Mouse (Mus musculus): Measurements from ENCODE around the gene Tbx2. TPM values are rescaled to one million over a fixed set of nuclear protein-coding genes. Genes with fewer than 3 reads are reported as not detected.

Tbx2 gene
- polyA plus RNA-seq, 1 experiment from 2014 or later, result 40.9 TPM

DNA sequence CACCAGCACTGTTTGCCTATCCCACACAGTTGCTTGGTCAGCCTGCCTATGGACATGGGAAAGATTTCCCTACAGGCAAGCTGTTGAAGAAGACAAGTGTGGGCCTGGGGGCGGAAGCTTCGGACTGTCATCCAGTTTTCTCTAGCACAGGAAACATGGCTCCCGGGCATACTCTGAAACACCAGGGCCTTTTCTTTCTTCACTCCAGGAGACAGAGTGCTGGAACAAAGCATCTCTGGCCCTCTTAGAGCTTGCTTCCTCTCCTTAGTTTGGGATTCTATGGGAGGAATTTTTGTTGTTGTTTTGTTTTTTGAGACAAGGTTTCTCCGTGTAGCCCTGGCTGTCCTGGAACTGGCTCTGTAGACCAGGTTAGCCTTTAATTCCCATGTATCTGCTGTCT is 52.1 kb downstream of the Tbx2 start:
- no peak for ATAC-seq (ENCODE audit: borderline replicate concordance, extremely low read depth, low FRiP score, low TSS enrichment)
- no peaks in the 10 kb centered on the region for H3K9me3 ChIP-seq
- WGBS, result 52% methylated on average over 4 of the region's 4 CpGs
- H3K4me2 ChIP-seq, result no peak overlapping the region
- peaks cover 16% of the 10 kb centered on the region for H3K4me1 ChIP-seq
- peaks cover 48% of the 10 kb centered on the region for H3K27me3 ChIP-seq
- no peak overlapping the region for H3K9ac ChIP-seq
- H3K4me3 ChIP-seq, result no peak overlapping the region
- no peak overlapping the region for H3K27ac ChIP-seq
- H3K36me3 ChIP-seq, result no peaks in the 10 kb centered on the region

DNA sequence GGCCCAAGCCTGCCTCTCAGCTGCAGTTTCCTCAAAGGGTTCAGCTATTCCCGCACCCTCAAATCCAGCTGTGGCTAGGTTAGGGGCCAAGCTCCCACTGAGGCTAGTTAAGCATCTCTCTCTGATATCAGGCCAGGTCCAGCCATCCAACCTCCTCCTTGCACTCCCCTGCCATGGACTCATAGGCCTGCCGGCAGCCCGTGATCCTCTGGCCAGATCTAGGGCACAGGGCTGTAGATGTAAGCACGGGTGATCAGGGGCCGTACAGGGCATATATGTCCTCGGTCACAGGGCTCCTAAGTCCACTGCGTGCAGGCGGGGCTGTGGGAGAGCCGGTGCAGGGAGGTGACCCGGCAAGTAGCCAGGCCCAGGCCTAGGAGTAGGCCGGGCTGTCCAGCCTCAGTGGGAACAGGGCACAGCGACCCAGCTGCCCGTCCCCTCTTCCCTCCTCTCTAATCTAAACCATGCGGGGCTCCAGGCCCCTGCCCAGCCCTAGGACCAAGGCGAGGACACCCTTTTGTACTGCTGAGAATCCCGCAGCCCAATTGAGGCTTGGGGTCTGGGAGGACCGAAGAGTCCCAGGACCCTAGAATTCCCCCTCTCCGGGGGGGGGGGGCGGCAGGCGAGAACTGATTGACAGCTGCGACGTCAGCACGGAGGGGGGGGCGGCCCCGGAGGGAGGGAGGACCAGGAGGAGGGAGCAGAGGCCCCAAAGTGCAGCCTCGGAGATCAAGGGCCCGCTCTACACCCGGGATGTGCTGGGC is 53.5 kb downstream of the Tbx2 start, which contains the start of gene Tbx4:
Gene Tbx4 (plus strand): TSS at position 758 of the 764 bp plus-strand sequence.
- peaks cover 16% of the 10 kb centered on the region for H3K4me1 ChIP-seq
- peak; percentile 80 for ATAC-seq (ENCODE audit: borderline replicate concordance, extremely low read depth, low FRiP score, low TSS enrichment)
- H3K27me3 ChIP-seq, result peaks cover 62% of the 10 kb centered on the region
- H3K36me3 ChIP-seq, result no peaks in the 10 kb centered on the region
- peak within 1 kb of the TSS; percentile 93 for H3K27ac ChIP-seq
- H3K4me3 ChIP-seq, result peak within 1 kb of the TSS; percentile 61
- peak within 1 kb of the TSS; percentile 67 for H3K4me2 ChIP-seq
- peak within 1 kb of the TSS; percentile 81 for H3K9ac ChIP-seq
- H3K9me3 ChIP-seq, result no peaks in the 10 kb centered on the region
- WGBS, result 13% methylated on average over 25 of the region's 28 CpGs

DNA sequence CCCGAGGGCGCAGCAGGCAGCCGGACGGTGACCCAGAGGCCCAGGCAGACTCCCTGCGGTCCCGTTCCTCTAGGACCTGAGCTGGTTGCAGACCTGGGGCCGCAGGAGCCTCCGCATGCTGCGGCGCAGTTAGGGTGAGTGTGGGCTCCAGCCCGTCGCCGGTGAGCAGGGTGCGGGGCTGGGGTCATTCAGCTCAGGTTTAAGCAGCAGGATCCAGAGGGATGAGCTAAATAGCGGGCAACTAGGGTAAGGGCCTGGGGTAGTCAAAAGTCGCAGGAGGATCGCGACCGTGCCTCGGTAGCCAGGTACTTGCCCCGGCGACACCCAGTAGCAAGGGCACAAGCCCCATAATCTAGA is 54.1 kb downstream of the Tbx2 start:
- no peak for ATAC-seq (ENCODE audit: borderline replicate concordance, extremely low read depth, low FRiP score, low TSS enrichment)
- Histone ChIP-seq H3K27ac (peak overlapping the region; percentile 93), H3K4me1 (peaks cover 16% of the 10 kb centered on the region), H3K9me3 (no peaks in the 10 kb centered on the region), H3K4me3 (peak overlapping the region; percentile 61), H3K27me3 (peaks cover 68% of the 10 kb centered on the region), H3K36me3 (no peaks in the 10 kb centered on the region), H3K4me2 (peak overlapping the region; percentile 52), H3K9ac (peak overlapping the region; percentile 81)
- 4% methylated on average over 22 of the region's 22 CpGs for WGBS

DNA sequence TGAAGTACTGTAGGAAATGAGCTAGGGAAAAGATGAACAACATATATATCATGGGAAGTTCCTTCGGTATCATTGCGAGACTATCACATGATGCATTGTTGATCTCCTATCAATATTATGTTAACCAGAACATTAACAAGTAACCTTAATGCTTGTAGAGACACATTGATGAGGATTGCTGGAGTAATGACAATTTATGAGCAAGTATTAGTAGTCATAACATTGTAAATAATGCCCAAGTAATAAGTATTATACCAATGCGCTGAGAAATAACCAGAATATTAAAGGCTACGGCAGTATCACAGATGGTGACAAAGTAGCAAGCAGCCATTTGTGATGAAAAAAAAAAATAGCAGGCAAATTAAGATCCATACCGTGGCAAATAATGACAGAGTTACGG is 54.9 kb downstream of the Tbx2 start:
- Histone ChIP-seq H3K27me3 (peaks cover 75% of the 10 kb centered on the region), H3K27ac (peak overlapping the region; percentile 21; the same call in 1 of the 2 replicates), H3K9me3 (no peaks in the 10 kb centered on the region), H3K36me3 (no peaks in the 10 kb centered on the region), H3K4me3 (peak overlapping the region; percentile 61), H3K9ac (peak overlapping the region; percentile 43), H3K4me1 (peaks cover 16% of the 10 kb centered on the region), H3K4me2 (peak overlapping the region; percentile 67; the same call in 1 of the 2 replicates)
- no peak for ATAC-seq (ENCODE audit: borderline replicate concordance, extremely low read depth, low FRiP score, low TSS enrichment)
- WGBS, result 16% methylated on average over 6 of the region's 6 CpGs

DNA sequence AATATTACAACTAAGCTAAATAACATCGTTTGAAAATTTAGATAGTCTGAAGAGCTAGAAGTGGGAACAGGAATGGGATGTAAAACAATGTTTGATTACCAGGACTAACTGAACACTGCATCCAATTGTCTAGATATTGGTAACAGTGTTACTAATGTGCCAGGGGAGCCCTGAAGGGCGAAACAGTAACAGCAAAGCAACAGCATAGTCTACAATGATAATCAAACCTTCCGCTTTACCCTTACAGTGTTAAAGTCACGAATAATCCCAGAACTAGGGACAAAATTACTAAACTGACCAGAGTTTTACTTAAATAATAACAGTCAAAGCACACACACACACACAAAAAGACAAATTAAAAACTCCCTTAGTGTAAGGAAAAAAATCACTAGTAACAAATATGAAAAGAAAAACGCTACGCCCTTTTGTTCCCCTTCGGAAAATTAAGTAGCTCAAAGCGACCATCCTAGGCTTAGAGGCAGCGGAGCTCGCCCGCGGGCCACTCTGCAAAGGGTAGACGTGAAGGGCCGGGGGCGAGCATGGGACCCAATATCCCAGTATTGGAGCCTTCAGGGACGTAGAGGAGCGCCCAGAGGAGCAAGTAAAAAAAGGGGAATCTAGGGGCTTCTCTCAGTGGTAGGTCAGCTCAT is 55.6 kb downstream of the Tbx2 start:
- Histone ChIP-seq H3K36me3 (no peaks in the 10 kb centered on the region), H3K27me3 (peaks cover 82% of the 10 kb centered on the region), H3K4me1 (peaks cover 19% of the 10 kb centered on the region), H3K9me3 (no peaks in the 10 kb centered on the region), H3K9ac (peak overlapping the region; percentile 67), H3K27ac (peak overlapping the region; percentile 89), H3K4me3 (peak overlapping the region; percentile 61), H3K4me2 (peak overlapping the region; percentile 67)
- 4% methylated on average over 17 of the region's 17 CpGs for WGBS
- ATAC-seq (ENCODE audit: borderline replicate concordance, extremely low read depth, low FRiP score, low TSS enrichment), result no peak

DNA sequence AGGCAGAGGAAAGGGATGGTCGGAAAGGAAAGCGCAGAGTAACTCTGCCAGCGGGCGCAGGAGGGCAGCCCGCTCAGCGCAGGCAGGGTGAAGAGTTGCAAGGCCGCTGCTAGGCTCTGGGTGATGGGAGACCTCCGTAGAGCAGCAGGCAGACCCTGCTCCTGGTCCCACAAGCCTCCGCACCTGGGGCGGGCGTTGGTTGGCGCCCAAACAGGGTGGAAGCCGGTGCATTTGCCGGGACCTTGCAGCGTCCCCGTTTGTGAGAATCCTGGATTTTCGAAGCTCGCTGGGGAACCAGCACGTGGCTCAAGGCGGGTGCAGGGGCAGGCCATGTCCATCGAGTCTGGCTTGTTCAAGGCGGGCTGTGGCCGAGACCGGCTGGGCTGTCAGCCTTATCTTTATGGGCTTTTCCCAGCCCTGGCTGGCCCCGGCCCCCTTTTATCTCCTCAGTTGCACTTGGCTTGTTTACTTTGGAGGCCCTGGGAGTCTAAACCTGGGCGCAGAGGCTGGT is 56.2 kb downstream of the Tbx2 start:
- WGBS, result 2% methylated on average over 26 of the region's 26 CpGs
- H3K27me3 ChIP-seq, result peaks cover 83% of the 10 kb centered on the region
- H3K9me3 ChIP-seq, result no peaks in the 10 kb centered on the region
- no peaks in the 10 kb centered on the region for H3K36me3 ChIP-seq
- H3K27ac ChIP-seq, result peak overlapping the region; percentile 89
- peak overlapping the region; percentile 67 for H3K4me2 ChIP-seq
- peak overlapping the region; percentile 67 for H3K9ac ChIP-seq
- peak overlapping the region; percentile 61 for H3K4me3 ChIP-seq
- no peak for ATAC-seq (ENCODE audit: borderline replicate concordance, extremely low read depth, low FRiP score, low TSS enrichment)
- peaks cover 19% of the 10 kb centered on the region for H3K4me1 ChIP-seq

DNA sequence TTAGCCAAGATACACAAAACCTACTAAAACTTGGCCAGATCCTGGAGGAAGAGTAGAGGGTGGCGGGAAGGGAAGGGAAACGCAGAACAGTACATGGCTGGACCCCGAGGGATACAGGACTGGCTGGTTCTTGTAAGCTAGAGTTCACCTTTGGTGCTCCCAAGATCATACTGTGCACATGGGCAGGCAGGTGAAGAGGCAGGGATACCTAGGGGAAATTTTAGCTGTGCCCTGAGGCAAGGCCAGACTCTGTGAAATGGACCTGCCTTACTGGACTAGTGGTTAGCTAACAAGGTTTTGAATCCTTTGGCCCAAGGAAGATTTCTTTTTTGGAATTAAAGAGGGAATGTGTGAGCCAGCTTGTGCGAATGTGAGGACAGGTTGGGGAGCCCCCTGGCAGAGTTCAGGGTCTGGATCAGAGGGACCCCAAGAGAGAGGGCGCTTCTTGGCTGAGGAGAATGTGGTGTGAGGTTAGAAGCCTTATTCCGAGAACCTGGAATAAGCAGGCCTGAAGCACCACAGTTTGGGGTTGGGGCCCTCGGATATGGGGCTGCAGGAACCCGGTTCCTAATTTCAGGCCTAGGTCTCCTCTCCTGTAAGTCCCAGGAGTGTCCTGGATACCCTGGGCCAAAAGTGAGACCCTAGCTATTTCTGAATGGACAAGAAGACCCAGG is 56.8 kb downstream of the Tbx2 start:
- peak overlapping the region; percentile 67 for H3K9ac ChIP-seq
- H3K4me3 ChIP-seq, result peak overlapping the region; percentile 61
- ATAC-seq (ENCODE audit: borderline replicate concordance, extremely low read depth, low FRiP score, low TSS enrichment), result no peak
- peak overlapping the region; percentile 89 for H3K27ac ChIP-seq
- H3K4me1 ChIP-seq, result peaks cover 19% of the 10 kb centered on the region
- peaks cover 82% of the 10 kb centered on the region for H3K27me3 ChIP-seq
- H3K9me3 ChIP-seq, result no peaks in the 10 kb centered on the region
- 30% methylated on average over 8 of the region's 8 CpGs for WGBS
- H3K4me2 ChIP-seq, result peak overlapping the region; percentile 67
- H3K36me3 ChIP-seq, result no peaks in the 10 kb centered on the region

DNA sequence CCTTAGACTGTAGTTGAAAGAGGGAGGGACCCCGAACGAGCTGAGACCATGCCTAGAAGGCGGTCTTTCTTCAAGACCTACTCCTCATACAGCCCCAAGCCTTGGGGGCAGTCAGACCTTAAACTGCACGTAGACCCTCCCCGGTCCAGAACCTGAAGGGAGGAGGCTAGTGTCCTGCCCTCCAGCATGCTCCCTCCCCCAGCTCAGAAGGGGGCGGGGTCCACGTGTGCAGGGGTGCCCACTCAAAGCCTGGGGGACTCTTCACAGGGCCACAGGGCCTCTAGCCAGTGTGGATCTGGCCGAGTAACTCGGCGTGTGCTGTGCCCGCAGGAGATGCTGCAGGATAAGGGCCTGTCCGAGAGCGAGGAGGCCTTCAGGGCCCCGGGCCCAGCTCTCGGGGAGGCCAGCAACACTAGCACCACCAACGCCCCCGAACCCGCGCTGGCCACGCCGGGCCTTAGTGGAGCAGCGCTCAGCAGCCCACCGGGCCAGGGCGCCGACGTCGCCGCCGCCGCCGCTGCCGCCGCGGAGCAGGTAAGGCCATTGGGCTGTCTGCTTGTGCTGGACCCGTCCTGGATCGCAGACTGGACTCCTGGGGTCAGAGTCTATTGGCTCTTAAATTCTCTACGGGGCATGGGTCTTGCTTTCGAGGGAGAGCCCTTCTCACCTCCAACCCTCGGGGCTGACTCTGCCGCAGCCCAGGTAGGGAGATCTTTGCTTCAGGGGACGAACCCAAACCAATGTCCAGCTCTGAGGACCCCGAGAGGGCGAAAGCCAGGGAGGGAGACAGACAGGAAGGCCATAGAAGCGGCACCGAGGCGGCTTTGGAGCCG is 57.6 kb downstream of the Tbx2 start:
- Histone ChIP-seq H3K4me2 (peak overlapping the region; percentile 67), H3K4me3 (peak overlapping the region; percentile 61), H3K27ac (peak overlapping the region; percentile 89), H3K9ac (peak overlapping the region; percentile 67), H3K4me1 (peaks cover 21% of the 10 kb centered on the region), H3K36me3 (no peaks in the 10 kb centered on the region), H3K27me3 (peaks cover 81% of the 10 kb centered on the region), H3K9me3 (no peaks in the 10 kb centered on the region)
- peak; percentile 29 for ATAC-seq (ENCODE audit: borderline replicate concordance, extremely low read depth, low FRiP score, low TSS enrichment)
- 3% methylated on average over 47 of the region's 47 CpGs for WGBS

DNA sequence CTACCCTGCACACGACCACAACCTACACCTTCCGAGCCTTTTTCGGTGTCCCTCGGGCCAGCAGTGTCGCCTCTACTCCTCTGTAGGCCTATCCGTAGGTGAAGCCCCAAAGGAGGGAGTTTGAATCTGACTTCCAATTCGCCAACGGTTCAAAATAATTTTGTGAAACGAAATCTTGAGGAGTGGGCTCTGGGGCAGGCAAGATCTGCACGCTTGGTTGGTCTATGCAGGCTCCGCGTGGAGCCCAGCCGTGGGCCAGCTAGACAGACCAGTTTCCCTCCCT is 58.2 kb downstream of the Tbx2 start:
- Histone ChIP-seq H3K4me3 (peak overlapping the region; percentile 61), H3K9ac (peak overlapping the region; percentile 67)
- 4% methylated on average over 13 of the region's 13 CpGs for WGBS

DNA sequence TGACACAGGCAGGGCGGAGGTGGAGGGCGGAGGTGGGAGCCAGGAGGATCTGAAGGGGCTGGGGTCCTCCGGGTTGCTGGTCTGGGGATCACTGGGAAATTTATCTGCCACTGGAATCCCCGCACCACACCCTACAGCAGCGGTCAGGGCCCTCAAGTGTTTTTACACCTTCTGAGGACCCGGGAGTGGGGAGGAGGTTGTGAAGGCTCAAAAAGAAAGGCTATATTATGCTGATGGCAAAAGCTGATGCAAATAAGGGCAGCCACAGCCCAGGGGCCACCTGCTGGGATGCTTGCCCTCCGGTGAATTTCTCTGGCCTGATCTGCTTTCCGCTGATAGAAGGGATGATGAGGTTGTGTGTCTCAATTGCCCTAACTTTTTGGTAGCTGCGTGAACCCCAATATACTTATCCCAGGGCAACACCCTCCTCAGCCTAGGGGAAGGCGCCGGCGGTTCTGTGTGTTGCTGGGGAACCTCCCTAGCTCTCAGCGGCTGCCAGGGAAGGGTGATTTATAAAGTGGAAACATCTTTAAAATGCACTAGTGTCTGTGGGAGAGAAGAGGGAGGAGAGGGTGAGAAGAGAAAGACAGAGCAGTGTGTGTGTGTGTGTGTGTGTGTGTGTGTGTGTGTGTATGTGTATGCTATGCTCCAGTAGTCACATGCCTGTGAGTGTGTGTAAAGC is 58.8 kb downstream of the Tbx2 start:
- Histone ChIP-seq H3K9me3 (no peaks in the 10 kb centered on the region), H3K4me2 (peak overlapping the region; percentile 67), H3K36me3 (no peaks in the 10 kb centered on the region), H3K4me1 (peaks cover 26% of the 10 kb centered on the region), H3K9ac (peak overlapping the region; percentile 67), H3K27ac (peak overlapping the region; percentile 89), H3K27me3 (peaks cover 78% of the 10 kb centered on the region), H3K4me3 (peak overlapping the region; percentile 61)
- 3% methylated on average over 13 of the region's 13 CpGs for WGBS
- ATAC-seq (ENCODE audit: borderline replicate concordance, extremely low read depth, low FRiP score, low TSS enrichment), result no peak

More for the DNA sequence above, 58.2 kb downstream of the Tbx2 start:
- Histone ChIP-seq H3K27me3 (peaks cover 78% of the 10 kb centered on the region), H3K27ac (peak overlapping the region; percentile 89), H3K9me3 (no peaks in the 10 kb centered on the region), H3K36me3 (no peaks in the 10 kb centered on the region), H3K4me1 (peaks cover 24% of the 10 kb centered on the region), H3K4me2 (peak overlapping the region; percentile 67)
- ATAC-seq (ENCODE audit: borderline replicate concordance, extremely low read depth, low FRiP score, low TSS enrichment), result no peak
